Mouse (Mus musculus) embryonic fibroblast, embryonic 13.5 days (primary cell): ENCODE measurements around the gene Dner.

Experiments used
- CTCF ChIP-seq: IDR thresholded peaks from 2 replicates; pipeline ENCODE4 v1.5.1; 2011; ENCODE audit warnings: mild to moderate bottlenecking, control low read depth, low read length, moderate library complexity, borderline replicate concordance; ENCODE audit not compliant: insufficient read depth
- POLR2A ChIP-seq: IDR thresholded peaks from 2 replicates; pipeline ENCODE4 v1.6.1; 2011; ENCODE audit warnings: low read depth, mild to moderate bottlenecking, control low read depth, low read length, moderate library complexity

DNA sequence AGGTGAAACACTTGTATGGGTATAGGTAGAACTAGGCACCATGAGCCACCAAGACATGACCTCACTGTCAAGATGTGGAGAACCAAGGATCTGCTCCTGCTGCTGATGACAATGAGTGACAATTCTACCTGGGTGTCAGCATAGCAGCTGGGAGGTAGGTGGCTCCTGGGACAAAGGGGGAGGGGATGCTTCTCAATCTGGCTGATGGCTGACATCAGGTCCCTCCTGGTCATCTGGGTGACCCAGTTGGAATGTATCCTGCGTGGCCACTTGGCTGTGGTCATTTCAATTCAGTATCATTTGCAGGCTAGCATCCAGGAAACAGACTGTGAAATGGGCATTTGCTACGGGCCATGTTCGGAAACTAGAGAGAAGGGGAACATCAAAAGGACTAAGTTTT lies 315.1 kb downstream of the Dner start:
- no peak for TF ChIP-seq POLR2A
- no peak for TF ChIP-seq CTCF
